Mouse (Mus musculus): ENCODE measurements at regions not wholly inside any gene's neighbourhood (a gene's known extent, or its start where the extent isn't known, plus 50 kb on each side); places are given as distances from the start of the nearest gene placed in this dataset.

- DNase-seq (ENCODE audit: low read depth, low spot score) = no peak
Measured at GRCm38 (mm10) chr16:97304156-97304735, 52.3 kb upstream of the Bace2 start.

All from CD4-positive, CD25-positive, alpha-beta regulatory T cell, adult 2 months (primary cell).